Mouse (Mus musculus): ENCODE data around the gene Ccdc110. TPM values are rescaled to one million over a fixed set of nuclear protein-coding genes. Genes with fewer than 3 reads are reported as not detected.

Gene Ccdc110
- polyA plus RNA-seq, 1 experiment = 0.14 TPM

DNA sequence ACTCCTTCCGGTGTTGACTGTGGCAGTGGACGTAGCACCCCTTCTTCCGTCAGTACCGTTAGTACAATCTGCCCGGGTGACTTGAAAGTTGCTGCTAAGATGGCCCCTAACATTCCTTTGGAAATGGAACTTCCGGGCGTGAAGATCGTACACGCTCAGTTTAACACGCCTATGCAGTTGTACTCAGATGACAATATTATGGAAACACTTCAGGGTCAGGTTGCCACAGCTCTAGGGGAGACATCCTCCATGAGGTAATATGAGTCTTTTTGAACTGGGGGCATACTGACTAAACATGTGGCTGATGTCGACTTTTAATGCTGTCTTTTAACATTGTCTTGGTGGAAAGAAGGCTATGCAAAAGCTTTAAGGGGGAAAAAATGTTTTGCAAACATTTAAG, 20.7 kb upstream of the Ccdc110 start:
- TF ChIP-seq CTCF (IDR thresholded peaks at IDR 0.05; ENCODE audit: insufficient read depth, low read length) (no peak), POLR2A (IDR thresholded peaks at IDR 0.05; ENCODE audit: borderline replicate concordance, extremely low read depth, low read depth, low read length) (no peak)
- 82% methylated on average over 11 of the region's 11 CpGs for WGBS
- Histone ChIP-seq H3K4me3 (replicated peaks; ENCODE audit: extremely low read depth, low read depth, low read length) (no peak overlapping the region), H3K4me1 (ENCODE audit: control insufficient read depth, insufficient read depth, low read length) (no peaks in the 10 kb centered on the region)
- no peak for DNase-seq

DNA sequence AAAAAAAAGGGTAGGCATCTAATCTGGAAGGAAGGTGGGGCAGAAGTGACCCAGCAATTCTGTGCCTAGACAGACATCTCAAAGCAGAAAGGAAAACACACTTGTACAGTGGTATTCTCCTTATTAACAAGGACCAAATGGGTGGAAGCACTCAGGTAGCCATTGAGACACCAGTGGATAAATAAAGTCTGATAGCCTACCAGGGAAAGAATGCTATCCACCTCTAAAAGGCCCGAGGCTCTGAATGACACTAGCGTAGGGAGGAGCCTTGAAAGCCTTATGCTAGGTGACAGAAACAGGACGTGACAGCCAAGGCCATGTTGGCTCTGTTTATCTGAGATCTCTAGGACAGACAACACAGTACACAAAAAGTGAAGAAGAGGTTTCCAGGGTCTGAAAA, 17.9 kb upstream of the Ccdc110 start:
- 46% methylated on average over 3 of the region's 3 CpGs for WGBS
- no peak for DNase-seq
- no peak for TF ChIP-seq CTCF (IDR thresholded peaks at IDR 0.05; ENCODE audit: insufficient read depth, low read length)
- no peak for TF ChIP-seq POLR2A (IDR thresholded peaks at IDR 0.05; ENCODE audit: borderline replicate concordance, extremely low read depth, low read depth, low read length)
- Histone ChIP-seq H3K4me3 (replicated peaks; ENCODE audit: extremely low read depth, low read depth, low read length) (no peak overlapping the region), H3K4me1 (ENCODE audit: control insufficient read depth, insufficient read depth, low read length) (no peaks in the 10 kb centered on the region)

DNA sequence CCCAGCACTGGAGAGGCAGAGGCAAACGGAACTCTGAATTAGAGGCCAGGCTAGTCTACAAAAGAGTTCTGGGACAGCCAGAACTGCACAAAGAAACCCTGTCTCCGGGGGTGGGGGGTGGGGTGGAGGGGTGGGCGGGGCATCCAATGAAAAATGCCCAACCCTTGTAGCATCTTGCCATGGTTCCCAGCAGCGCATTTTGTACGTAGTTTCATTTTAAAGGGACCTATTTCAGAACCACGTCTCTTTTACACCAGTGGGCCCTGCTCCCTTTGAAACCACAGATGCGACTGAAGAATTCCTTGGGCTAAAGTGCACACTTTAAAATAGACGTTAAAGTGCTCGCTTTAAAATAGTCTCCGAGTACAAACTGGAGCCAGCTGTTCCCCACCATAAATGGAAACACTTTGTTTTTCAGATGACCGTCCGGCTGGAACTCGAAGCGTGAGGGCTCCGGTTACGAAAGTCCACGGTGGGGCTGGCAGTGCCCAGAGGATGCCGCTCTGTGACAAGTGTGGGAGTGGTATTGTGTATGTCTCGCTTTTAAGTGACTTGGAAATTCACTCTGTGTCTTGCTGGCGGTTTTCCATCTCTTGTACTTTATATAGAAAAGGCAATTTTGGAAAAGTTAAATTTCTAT, 17.3 kb upstream of the Ccdc110 start:
- Histone ChIP-seq H3K4me1 (ENCODE audit: control insufficient read depth, insufficient read depth, low read length) (no peaks in the 10 kb centered on the region), H3K4me3 (replicated peaks; ENCODE audit: extremely low read depth, low read depth, low read length) (no peak overlapping the region)
- 66% methylated on average over 20 of the region's 20 CpGs for WGBS
- DNase-seq = no peak
- TF ChIP-seq CTCF (IDR thresholded peaks at IDR 0.05; ENCODE audit: insufficient read depth, low read length) (no peak), POLR2A (IDR thresholded peaks at IDR 0.05; ENCODE audit: borderline replicate concordance, extremely low read depth, low read depth, low read length) (no peak)

DNA sequence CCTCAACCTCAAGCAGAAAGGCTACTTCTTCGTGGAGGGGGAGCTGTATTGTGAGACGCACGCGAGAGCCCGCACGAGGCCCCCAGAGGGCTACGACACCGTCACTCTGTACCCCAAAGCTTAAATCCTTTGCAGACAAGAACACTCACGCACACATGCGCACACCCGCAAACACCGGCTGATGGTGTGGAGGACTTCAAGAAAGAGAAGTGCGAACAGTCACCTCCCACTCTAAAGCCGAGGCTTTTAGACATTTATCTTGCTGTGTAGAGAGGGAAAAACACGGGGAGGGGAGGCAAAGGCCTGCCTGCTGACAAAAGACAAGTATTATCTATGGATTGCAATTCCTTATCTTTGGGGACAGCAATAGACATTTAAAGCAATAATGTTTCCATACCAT, 15.5 kb upstream of the Ccdc110 start:
- no peak for DNase-seq
- H3K4me3 ChIP-seq (replicated peaks; ENCODE audit: extremely low read depth, low read depth, low read length) = no peak overlapping the region
- TF ChIP-seq CTCF (IDR thresholded peaks at IDR 0.05; ENCODE audit: insufficient read depth, low read length) = no peak
- TF ChIP-seq POLR2A (IDR thresholded peaks at IDR 0.05; ENCODE audit: borderline replicate concordance, extremely low read depth, low read depth, low read length) = no peak
- H3K4me1 ChIP-seq (ENCODE audit: control insufficient read depth, insufficient read depth, low read length) = no peaks in the 10 kb centered on the region
- WGBS = 85% methylated on average over 15 of the region's 15 CpGs

DNA sequence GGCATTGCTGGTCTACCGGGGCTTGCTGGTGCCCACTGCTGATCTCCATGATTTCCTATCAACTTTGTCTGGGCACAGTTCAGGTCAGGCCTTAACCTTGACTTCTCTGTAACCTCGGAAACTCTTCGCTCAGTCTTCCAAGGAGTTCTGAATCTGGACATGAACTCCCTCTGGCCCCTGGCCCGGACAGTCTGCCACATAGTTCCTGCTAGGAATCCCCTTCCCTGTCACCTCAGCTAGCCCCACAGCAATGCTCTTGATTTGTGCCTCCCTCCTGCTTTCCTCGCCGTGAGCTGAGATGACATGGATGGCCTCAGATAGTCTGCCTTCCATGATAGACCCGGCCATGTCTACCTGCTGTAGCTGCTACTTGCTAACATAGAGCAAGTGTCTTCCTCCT, 14.0 kb upstream of the Ccdc110 start:
- H3K4me1 ChIP-seq (ENCODE audit: control insufficient read depth, insufficient read depth, low read length) = no peaks in the 10 kb centered on the region
- DNase-seq = no peak
- H3K4me3 ChIP-seq (replicated peaks; ENCODE audit: extremely low read depth, low read depth, low read length) = no peak overlapping the region
- 92% methylated on average over 7 of the region's 7 CpGs for WGBS
- TF ChIP-seq POLR2A (IDR thresholded peaks at IDR 0.05; ENCODE audit: borderline replicate concordance, extremely low read depth, low read depth, low read length) = no peak
- no peak for TF ChIP-seq CTCF (IDR thresholded peaks at IDR 0.05; ENCODE audit: insufficient read depth, low read length)

DNA sequence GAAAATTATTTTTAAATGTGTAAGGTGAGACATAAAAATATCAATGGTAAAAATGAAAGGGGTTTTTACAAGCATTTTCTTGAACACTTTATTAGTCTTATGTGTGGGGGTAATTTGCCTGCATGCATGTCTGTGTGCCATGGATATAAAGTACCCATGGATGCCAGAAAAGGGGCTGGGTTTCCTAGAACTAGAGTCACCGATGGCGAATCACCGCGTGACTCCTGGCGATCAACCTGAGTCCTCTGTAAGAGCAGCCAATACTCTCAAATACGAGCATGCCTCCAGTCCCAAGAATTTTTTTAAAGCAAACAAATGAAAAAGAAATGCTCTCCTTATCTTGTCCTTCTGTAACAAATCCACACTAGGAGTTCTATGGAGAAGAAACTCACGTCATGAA, 12.3 kb upstream of the Ccdc110 start:
- Histone ChIP-seq H3K4me3 (replicated peaks; ENCODE audit: extremely low read depth, low read depth, low read length) (no peak overlapping the region), H3K4me1 (ENCODE audit: control insufficient read depth, insufficient read depth, low read length) (no peaks in the 10 kb centered on the region)
- WGBS = 87% methylated on average over 7 of the region's 7 CpGs
- TF ChIP-seq CTCF (IDR thresholded peaks at IDR 0.05; ENCODE audit: insufficient read depth, low read length) = no peak
- TF ChIP-seq POLR2A (IDR thresholded peaks at IDR 0.05; ENCODE audit: borderline replicate concordance, extremely low read depth, low read depth, low read length) = no peak
- no peak for DNase-seq

DNA sequence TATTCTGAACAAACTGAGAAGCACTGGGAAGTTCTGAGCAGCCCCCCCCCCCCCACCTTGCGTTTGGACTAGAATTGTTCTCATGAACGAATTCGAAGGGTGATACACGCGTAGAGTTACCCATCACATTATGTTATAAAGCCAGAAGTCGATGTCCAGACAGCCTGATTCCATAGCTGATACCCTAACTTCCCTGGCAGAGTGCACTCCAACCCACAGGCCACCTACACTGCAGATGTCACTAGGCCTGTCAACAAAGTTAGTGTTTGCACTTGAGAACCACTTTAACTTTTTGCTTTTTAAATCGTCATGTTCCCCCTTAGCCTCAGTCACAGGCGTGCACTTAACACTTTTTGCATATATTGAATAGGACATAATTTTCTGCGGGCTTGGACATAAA, 2.6 kb downstream of the Ccdc110 start:
- 77% methylated on average over 9 of the region's 9 CpGs for WGBS
- no peak overlapping the region for H3K4me3 ChIP-seq (replicated peaks; ENCODE audit: extremely low read depth, low read depth, low read length)
- no peak for DNase-seq
- TF ChIP-seq POLR2A (IDR thresholded peaks at IDR 0.05; ENCODE audit: borderline replicate concordance, extremely low read depth, low read depth, low read length) = no peak
- no peaks in the 10 kb centered on the region for H3K4me1 ChIP-seq (ENCODE audit: control insufficient read depth, insufficient read depth, low read length)

DNA sequence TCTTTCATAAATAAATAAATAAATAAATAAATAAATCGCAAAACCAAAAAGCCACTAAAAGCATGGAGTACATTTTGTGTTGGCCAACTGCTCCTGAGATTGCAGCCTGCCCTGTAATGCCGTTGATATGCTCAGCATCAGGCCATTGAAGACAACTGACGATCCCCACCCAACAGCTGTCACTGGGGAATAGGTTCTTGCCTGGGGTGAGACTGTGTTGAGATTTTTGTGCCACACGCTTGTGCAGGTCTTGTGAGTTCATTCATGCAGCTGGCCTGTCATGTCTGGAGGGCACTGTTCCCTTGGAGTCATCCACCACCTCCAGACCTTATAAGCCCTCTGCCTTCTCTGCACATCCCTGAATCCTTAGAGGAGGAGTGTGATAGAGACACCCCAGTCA, 11.9 kb downstream of the Ccdc110 start:
- WGBS = 90% methylated on average over 4 of the region's 4 CpGs
- Histone ChIP-seq H3K4me3 (replicated peaks; ENCODE audit: extremely low read depth, low read depth, low read length) (no peak overlapping the region), H3K4me1 (ENCODE audit: control insufficient read depth, insufficient read depth, low read length) (no peaks in the 10 kb centered on the region)
- TF ChIP-seq CTCF (IDR thresholded peaks at IDR 0.05; ENCODE audit: insufficient read depth, low read length) (no peak), POLR2A (IDR thresholded peaks at IDR 0.05; ENCODE audit: borderline replicate concordance, extremely low read depth, low read depth, low read length) (no peak)
- DNase-seq = no peak

DNA sequence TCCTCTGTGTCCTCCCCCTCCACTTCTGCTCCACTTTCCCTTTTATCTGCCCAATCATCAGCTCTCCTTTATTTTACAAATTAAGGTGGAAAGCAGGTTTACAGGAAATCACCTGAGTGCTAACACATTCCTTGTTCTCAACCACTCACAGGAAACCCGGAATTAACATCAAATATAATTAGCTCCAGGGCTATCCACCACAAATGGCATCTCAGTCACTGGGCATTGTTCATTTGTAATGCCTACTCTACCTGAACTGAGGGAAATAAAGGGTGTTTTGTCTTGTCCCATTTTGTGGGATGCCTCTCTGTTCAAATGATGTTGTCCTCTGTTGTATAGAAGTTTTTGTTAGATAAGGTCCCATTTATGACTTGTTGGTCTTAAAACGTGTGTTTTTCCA, 16.2 kb downstream of the Ccdc110 start:
- no peak for TF ChIP-seq POLR2A (IDR thresholded peaks at IDR 0.05; ENCODE audit: borderline replicate concordance, extremely low read depth, low read depth, low read length)
- TF ChIP-seq CTCF (IDR thresholded peaks at IDR 0.05; ENCODE audit: insufficient read depth, low read length) = no peak
- Histone ChIP-seq H3K4me3 (replicated peaks; ENCODE audit: extremely low read depth, low read depth, low read length) (no peak overlapping the region), H3K4me1 (ENCODE audit: control insufficient read depth, insufficient read depth, low read length) (no peaks in the 10 kb centered on the region)
- no peak for DNase-seq
- WGBS = 69% methylated on average over 2 of the region's 2 CpGs

DNA sequence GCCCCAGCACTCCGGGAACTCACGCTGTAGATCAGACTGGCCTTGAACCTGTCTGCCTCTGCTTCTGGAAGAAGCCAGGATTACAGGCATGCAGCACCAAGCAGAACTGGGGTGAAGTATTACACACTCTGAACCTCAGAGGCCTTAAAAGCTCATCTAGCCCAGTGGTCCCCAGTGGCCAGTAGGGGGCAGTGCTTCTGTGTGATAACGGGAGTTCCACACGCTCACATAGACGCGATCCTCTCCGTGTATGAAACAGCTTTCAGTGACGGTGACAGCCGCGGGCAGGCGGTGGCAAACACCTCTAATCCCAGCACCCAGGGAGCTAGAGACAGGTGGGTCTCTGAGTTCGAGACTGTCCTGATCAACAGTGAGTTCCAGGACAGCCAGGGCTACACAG, 36.5 kb downstream of the Ccdc110 start:
- Histone ChIP-seq H3K4me3 (replicated peaks; ENCODE audit: extremely low read depth, low read depth, low read length) (no peak overlapping the region), H3K4me1 (ENCODE audit: control insufficient read depth, insufficient read depth, low read length) (no peaks in the 10 kb centered on the region)
- no peak for DNase-seq
- WGBS = 94% methylated on average over 12 of the region's 12 CpGs
- peak; percentile 16; the same call in 1 of the 2 replicates for TF ChIP-seq CTCF (IDR thresholded peaks at IDR 0.05; ENCODE audit: insufficient read depth, low read length)
- TF ChIP-seq POLR2A (IDR thresholded peaks at IDR 0.05; ENCODE audit: borderline replicate concordance, extremely low read depth, low read depth, low read length) = no peak
